Mouse (Mus musculus): ENCODE measurements around the gene E2f8. TPM values are rescaled to one million over a fixed set of nuclear protein-coding genes. Genes with fewer than 3 reads are reported as not detected.

Gene E2f8
- total and polyA plus RNA-seq, 3 experiments: 8.9 to 49.4 (median 39.3) TPM

DNA sequence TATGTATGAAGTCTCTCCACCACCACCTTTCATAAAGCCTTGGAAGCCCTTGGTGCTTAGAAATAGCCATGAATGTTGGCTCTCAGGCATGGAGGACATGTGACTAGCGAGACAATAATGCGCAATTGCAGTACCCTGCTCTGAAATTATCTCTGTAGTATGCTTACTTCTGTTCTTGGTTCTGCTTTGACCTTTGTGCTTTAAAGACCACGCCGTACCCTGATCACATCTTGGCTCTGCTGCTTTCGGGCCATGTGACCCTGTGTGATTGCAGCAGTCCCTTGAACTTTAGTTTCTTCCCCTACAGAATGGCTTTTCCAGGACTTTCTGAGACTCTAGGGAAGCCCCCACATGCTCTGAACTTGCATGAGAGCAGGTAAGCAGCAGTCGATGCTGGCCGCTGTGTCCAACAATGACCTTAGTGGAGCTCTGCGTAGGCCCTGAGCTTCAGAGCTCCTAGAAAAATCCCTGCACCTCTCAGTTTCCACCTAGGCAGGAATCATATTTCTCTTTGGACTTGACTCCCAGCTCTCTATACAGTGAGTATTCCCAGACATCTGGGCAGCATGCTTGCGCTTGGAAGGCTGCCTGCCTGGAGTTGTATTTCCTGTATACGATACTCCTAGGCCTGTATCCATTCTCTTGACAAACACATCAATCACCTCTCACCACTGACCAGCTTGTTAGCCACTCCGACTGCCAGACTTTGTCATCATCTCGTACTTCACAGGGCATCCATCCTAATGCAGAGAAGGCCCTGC, 36.0 kb downstream of the E2f8 start:
- Histone ChIP-seq H3K27me3 (ENCODE audit: control insufficient read depth in 1 of 2, insufficient read depth in 2 of 2, low read length in 2 of 2) (peaks cover 1 to 2% of the 10 kb centered on the region in 2 experiments; a peak in 2 of 4 replicates), H3K79me2 (ENCODE audit: control insufficient read depth, insufficient read depth, low read length, poor library complexity) (no peaks in the 10 kb centered on the region), H3K4me1 (ENCODE audit: control insufficient read depth in 1 of 2, insufficient read depth in 2 of 2, low read length in 2 of 2) (0 out of 4 replicates have a peak, but pooled peaks cover 0 to 2% of the 10 kb centered on the region in 2 experiments), H3K9ac (ENCODE audit: control insufficient read depth, low read depth, low read length, poor library complexity, severe bottlenecking) (no peak overlapping the region), H3K9me3 (replicated peaks; ENCODE audit: insufficient read depth, low read length) (no peaks in the 10 kb centered on the region), H3K27ac (ENCODE audit: control insufficient read depth, low read depth, low read length) (no peak overlapping the region), H3K4me3 (ENCODE audit: control insufficient read depth in 1 of 2, insufficient read depth in 1 of 2, low read depth in 2 of 2, low read length in 2 of 2) (no peak overlapping the region), H3K36me3 (ENCODE audit: control insufficient read depth in 1 of 2, insufficient read depth in 2 of 2, low read length in 2 of 2) (no peaks in the 10 kb centered on the region)
- DNase-seq (ENCODE audit: low read depth, low spot score): no peak
- TF ChIP-seq MAZ (IDR thresholded peaks at IDR 0.05; ENCODE audit: low read depth, low read length): no peak
- no peak for TF ChIP-seq POLR2A (IDR thresholded peaks at IDR 0.05; ENCODE audit: control insufficient read depth in 1 of 2, insufficient read depth in 1 of 2, low read depth in 1 of 2, low read length in 2 of 2, poor library complexity in 1 of 2)
- TF ChIP-seq TCF12 (IDR thresholded peaks at IDR 0.05; ENCODE audit: low read depth, low read length): no peak
- no peak for TF ChIP-seq NELFE (IDR thresholded peaks at IDR 0.05; ENCODE audit: low read depth, low read length)
- no peak for TF ChIP-seq ZNF384 (IDR thresholded peaks at IDR 0.05; ENCODE audit: low read depth, low read length)
- TF ChIP-seq EP300 (IDR thresholded peaks at IDR 0.05; ENCODE audit: low read depth in 1 of 2, low read length in 2 of 2): no peak
- TF ChIP-seq CHD2 (IDR thresholded peaks at IDR 0.05; ENCODE audit: low read length): no peak
- no peak for TF ChIP-seq TBP (IDR thresholded peaks at IDR 0.05; ENCODE audit: low read depth, low read length)
- no peak for TF ChIP-seq CHD1 (IDR thresholded peaks at IDR 0.05; ENCODE audit: low read depth, low read length)
- TF ChIP-seq MAX (IDR thresholded peaks at IDR 0.05; ENCODE audit: low read length): no peak
- no peak for TF ChIP-seq USF1 (IDR thresholded peaks at IDR 0.05; ENCODE audit: low read depth, low read length)
- TF ChIP-seq SMC3 (IDR thresholded peaks at IDR 0.05; ENCODE audit: low read depth, low read length): no peak
- no peak for TF ChIP-seq E2F4 (IDR thresholded peaks at IDR 0.05; ENCODE audit: borderline replicate concordance, low read depth, low read length)
- TF ChIP-seq ZKSCAN1 (IDR thresholded peaks at IDR 0.05; ENCODE audit: low read depth, low read length): no peak
- TF ChIP-seq ELF1 (IDR thresholded peaks at IDR 0.05; ENCODE audit: low read depth, low read length): no peak
- no peak for TF ChIP-seq RAD21 (IDR thresholded peaks at IDR 0.05; ENCODE audit: low read depth, low read length)
- no peak for TF ChIP-seq USF2 (IDR thresholded peaks at IDR 0.05; ENCODE audit: borderline replicate concordance in 1 of 2, insufficient read depth in 1 of 2, low read depth in 1 of 2, low read length in 2 of 2)

DNA sequence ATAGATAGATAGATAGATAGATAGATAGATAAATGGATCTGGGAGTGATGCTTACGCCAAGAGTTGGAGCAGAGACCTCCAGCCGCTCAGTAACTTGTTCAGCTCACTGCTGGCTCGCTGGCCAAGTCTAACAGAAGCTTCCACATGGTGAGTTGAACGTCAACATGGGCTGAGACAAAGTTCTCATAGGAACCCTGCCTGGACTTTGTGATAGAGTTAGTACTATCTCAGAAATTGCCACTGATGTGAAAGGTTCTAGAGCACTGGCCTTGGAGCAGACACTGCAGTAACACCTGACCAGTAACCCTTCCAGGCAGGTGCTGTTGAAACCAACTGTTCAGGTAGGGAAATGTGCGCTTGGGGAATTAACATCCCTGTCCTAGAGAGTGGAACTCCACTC, 37.9 kb downstream of the E2f8 start:
- DNase-seq (ENCODE audit: low read depth, low spot score): no peak
- no peak for TF ChIP-seq GATA1 (IDR thresholded peaks at IDR 0.05; ENCODE audit: low read depth, low read length)
- no peak for TF ChIP-seq ZKSCAN1 (IDR thresholded peaks at IDR 0.05; ENCODE audit: low read depth, low read length)
- TF ChIP-seq RAD21 (IDR thresholded peaks at IDR 0.05; ENCODE audit: low read depth, low read length): no peak
- H3K36me3 ChIP-seq (ENCODE audit: control insufficient read depth in 1 of 2, insufficient read depth in 2 of 2, low read length in 2 of 2): no peaks in the 10 kb centered on the region
- no peaks in the 10 kb centered on the region for H3K9me3 ChIP-seq (replicated peaks; ENCODE audit: insufficient read depth, low read length)
- 0 out of 4 replicates have a peak, but pooled peaks cover 0 to 2% of the 10 kb centered on the region in 2 experiments for H3K4me1 ChIP-seq (ENCODE audit: control insufficient read depth in 1 of 2, insufficient read depth in 2 of 2, low read length in 2 of 2)
- H3K9ac ChIP-seq (ENCODE audit: control insufficient read depth, low read depth, low read length, poor library complexity, severe bottlenecking): no peak overlapping the region
- H3K79me2 ChIP-seq (ENCODE audit: control insufficient read depth, insufficient read depth, low read length, poor library complexity): no peaks in the 10 kb centered on the region
- H3K27ac ChIP-seq (ENCODE audit: control insufficient read depth, low read depth, low read length): no peak overlapping the region
- H3K27me3 ChIP-seq (ENCODE audit: control insufficient read depth in 1 of 2, insufficient read depth in 2 of 2, low read length in 2 of 2): peaks cover 0 to 1% of the 10 kb centered on the region in 2 experiments; a peak in 2 of 4 replicates
- no peak overlapping the region for H3K4me3 ChIP-seq (ENCODE audit: control insufficient read depth in 1 of 2, insufficient read depth in 1 of 2, low read depth in 2 of 2, low read length in 2 of 2)

Data from MEL (cell line).